Mouse (Mus musculus): ENCODE data around the gene Hic1.

Hic1 gene

GRCm38 (mm10) chr11:75152603-75153557 lies 16.4 kb downstream of the Hic1 start:
- DNase-seq (ENCODE audit: extremely low read depth, insufficient read length, low spot score): no peak

GRCm38 (mm10) chr11:75150346-75150745 lies 19.0 kb downstream of the Hic1 start:
- no peak for DNase-seq (ENCODE audit: extremely low read depth, insufficient read length, low spot score)

GRCm38 (mm10) chr11:75148332-75149035 lies 20.8 kb downstream of the Hic1 start:
- no peak for DNase-seq (ENCODE audit: extremely low read depth, insufficient read length, low spot score)

- DNase-seq (ENCODE audit: extremely low read depth, insufficient read length, low spot score): no peak
Observed at GRCm38 (mm10) chr11:75147846-75148168, 21.5 kb downstream of the Hic1 start.

GRCm38 (mm10) chr11:75147106-75147845 lies 22.0 kb downstream of the Hic1 start:
- DNase-seq (ENCODE audit: extremely low read depth, insufficient read length, low spot score): peak; percentile 66

- DNase-seq (ENCODE audit: extremely low read depth, insufficient read length, low spot score): no peak
Observed at GRCm38 (mm10) chr11:75145841-75146240, 23.5 kb downstream of the Hic1 start.

GRCm38 (mm10) chr11:75142749-75143148 lies 26.6 kb downstream of the Hic1 start:
- no peak for DNase-seq (ENCODE audit: extremely low read depth, insufficient read length, low spot score)

GRCm38 (mm10) chr11:75141913-75142312 lies 27.4 kb downstream of the Hic1 start:
- no peak for DNase-seq (ENCODE audit: extremely low read depth, insufficient read length, low spot score)

GRCm38 (mm10) chr11:75141038-75141437 lies 28.3 kb downstream of the Hic1 start:
- DNase-seq (ENCODE audit: extremely low read depth, insufficient read length, low spot score): no peak

- no peak for DNase-seq (ENCODE audit: extremely low read depth, insufficient read length, low spot score)
Observed at GRCm38 (mm10) chr11:75140431-75140830, 28.9 kb downstream of the Hic1 start.

GRCm38 (mm10) chr11:75139122-75139963 lies 30.0 kb downstream of the Hic1 start:
- no peak for DNase-seq (ENCODE audit: extremely low read depth, insufficient read length, low spot score)

- DNase-seq (ENCODE audit: extremely low read depth, insufficient read length, low spot score): no peak
Observed at GRCm38 (mm10) chr11:75136666-75137398, 32.5 kb downstream of the Hic1 start.

GRCm38 (mm10) chr11:75135358-75135757 lies 34.0 kb downstream of the Hic1 start:
- no peak for DNase-seq (ENCODE audit: extremely low read depth, insufficient read length, low spot score)

- no peak for DNase-seq (ENCODE audit: extremely low read depth, insufficient read length, low spot score)
Observed at GRCm38 (mm10) chr11:75134485-75135068, 34.7 kb downstream of the Hic1 start.

- no peak for DNase-seq (ENCODE audit: extremely low read depth, insufficient read length, low spot score)
Observed at GRCm38 (mm10) chr11:75133951-75134350, 35.4 kb downstream of the Hic1 start.

- DNase-seq (ENCODE audit: extremely low read depth, insufficient read length, low spot score): no peak
Observed at GRCm38 (mm10) chr11:75133391-75133790, 35.9 kb downstream of the Hic1 start.

GRCm38 (mm10) chr11:75132278-75132677 lies 37.0 kb downstream of the Hic1 start:
- no peak for DNase-seq (ENCODE audit: extremely low read depth, insufficient read length, low spot score)

- DNase-seq (ENCODE audit: extremely low read depth, insufficient read length, low spot score): no peak
Observed at GRCm38 (mm10) chr11:75131300-75131699, 38.0 kb downstream of the Hic1 start.

GRCm38 (mm10) chr11:75129481-75129880 lies 39.8 kb downstream of the Hic1 start:
- no peak for DNase-seq (ENCODE audit: extremely low read depth, insufficient read length, low spot score)
